Mouse (Mus musculus) small intestine, adult 2 months (tissue): ENCODE measurements around the gene Rnf150.

Source experiments
- CTCF ChIP-seq: fragments of 200-500 bp; IDR thresholded peaks from 2 replicates; pipeline ENCODE4 v1.5.1; 2012; ENCODE audit warnings: low read depth, mild to moderate bottlenecking, control low read depth, inconsistent platforms, low read length, moderate library complexity, mixed read lengths; ENCODE audit not compliant: insufficient replicate concordance, insufficient read length; ENCODE audit errors: extremely low read depth
- POLR2A ChIP-seq: fragments of 200-500 bp; IDR thresholded peaks from 2 replicates; pipeline ENCODE4 v1.6.1; 2012; ENCODE audit warnings: low read depth, mild to moderate bottlenecking, control low read depth, inconsistent platforms, low read length, moderate library complexity

GRCm38 (mm10) chr8:82911436-82911835 lies 48.3 kb downstream of the Rnf150 start:
- TF ChIP-seq CTCF = no peak
- no peak for TF ChIP-seq POLR2A
